Mouse (Mus musculus) gastrocnemius, postnatal 25 days (tissue): ENCODE measurements around the gene Cemip2. TPM values are rescaled to one million over a fixed set of nuclear protein-coding genes. Genes with fewer than 3 reads are reported as not detected.

Experiments
- DNase-seq: peaks from one replicate; pipeline ENCODE4 v3.0.0; 2022
- long read RNA-seq, 2 experiments: library from polyadenylated mRNA; stranded (forward); transcript quantifications; one replicate each; pipeline ENCODE4 v2.0.0; 2021
- total RNA-seq, 2 experiments: library from RNA; stranded (reverse); gene quantifications; 1 replicate in 1 of 2; 2 replicates in 1 of 2; pipeline ENCODE4 v1.2.3; 2021

Gene Cemip2
- 1 to 10 TPM; 5.8 to 7.4 TPM for total RNA-seq
- long read RNA-seq, experiment 1, partial matches to known transcripts: 0 of 2 reads
- long read RNA-seq, experiment 1, other reads (novel, unspliced or antisense): 2 of 2 reads
- long read RNA-seq, experiment 2, partial matches to known transcripts: 0 of 1 reads
- long read RNA-seq, experiment 2, other reads (novel, unspliced or antisense): 1 of 1 reads

GRCm38 (mm10) chr19:21778147-21778917 lies at the start of gene Cemip2:
Cemip2 (plus strand) TSS chr19:21778342.
- DNase-seq: peak; percentile 97

- DNase-seq: no peak
Measured at GRCm38 (mm10) chr19:21728342-21728741, 49.8 kb upstream of the Cemip2 start.

- no peak for DNase-seq
Measured at GRCm38 (mm10) chr19:21731887-21732286, 46.3 kb upstream of the Cemip2 start.

GRCm38 (mm10) chr19:21733176-21733575 lies 45.0 kb upstream of the Cemip2 start:
- DNase-seq: no peak

GRCm38 (mm10) chr19:21734112-21734511 lies 44.0 kb upstream of the Cemip2 start:
- DNase-seq: no peak

GRCm38 (mm10) chr19:21737446-21737845 lies 40.7 kb upstream of the Cemip2 start:
- DNase-seq: no peak

- DNase-seq: peak; percentile 71
Measured at GRCm38 (mm10) chr19:21737881-21738590, 40.1 kb upstream of the Cemip2 start.

- DNase-seq: no peak
Measured at GRCm38 (mm10) chr19:21738591-21739280, 39.4 kb upstream of the Cemip2 start.

GRCm38 (mm10) chr19:21742138-21742537 lies 36.0 kb upstream of the Cemip2 start:
- DNase-seq: peak; percentile 53

GRCm38 (mm10) chr19:21745586-21745985 lies 32.6 kb upstream of the Cemip2 start:
- DNase-seq: no peak

GRCm38 (mm10) chr19:21747356-21747755 lies 30.8 kb upstream of the Cemip2 start:
- peak; percentile 24 for DNase-seq

- no peak for DNase-seq
Measured at GRCm38 (mm10) chr19:21750154-21750553, 28.0 kb upstream of the Cemip2 start.

- DNase-seq: no peak
Measured at GRCm38 (mm10) chr19:21761676-21762075, 16.5 kb upstream of the Cemip2 start.

GRCm38 (mm10) chr19:21764013-21764412 lies 14.1 kb upstream of the Cemip2 start:
- DNase-seq: no peak

- DNase-seq: no peak
Measured at GRCm38 (mm10) chr19:21764738-21765137, 13.4 kb upstream of the Cemip2 start.

GRCm38 (mm10) chr19:21767500-21768045 lies 10.6 kb upstream of the Cemip2 start:
- DNase-seq: no peak

GRCm38 (mm10) chr19:21769796-21770195 lies 8.3 kb upstream of the Cemip2 start:
- no peak for DNase-seq

- DNase-seq: no peak
Measured at GRCm38 (mm10) chr19:21771586-21771985, 6.6 kb upstream of the Cemip2 start.

GRCm38 (mm10) chr19:21773621-21774020 lies 4.5 kb upstream of the Cemip2 start:
- no peak for DNase-seq

- DNase-seq: no peak
Measured at GRCm38 (mm10) chr19:21775629-21776028, 2.5 kb upstream of the Cemip2 start.

GRCm38 (mm10) chr19:21776671-21777070 lies 1.5 kb upstream of the Cemip2 start:
- no peak for DNase-seq

GRCm38 (mm10) chr19:21777171-21777731 lies 891 bp upstream of the Cemip2 start:
- DNase-seq: peak; percentile 58
